Mouse (Mus musculus) intestine, embryonic 14.5 days (tissue): ENCODE measurements around the gene Spo11. TPM values are rescaled to one million over a fixed set of nuclear protein-coding genes. Genes with fewer than 3 reads are reported as not detected.

ENCODE experiments used
- ATAC-seq: fragments of 200-750 bp; cut with Nextera tagmentation; replicated peaks from 2 replicates; pipeline ENCODE4 v1.8.0; 2017; ENCODE audit warnings: low read depth, moderate number of reproducible peaks, moderate TSS enrichment, moderate library complexity; ENCODE audit not compliant: low FRiP score, low TSS enrichment
- DNase-seq: peaks from one replicate; pipeline ENCODE4 v3.0.0-alpha.2; 2018; ENCODE audit warnings: low spot score
- H3K27ac ChIP-seq: fragments of 300-500 bp; sonication (generic); 2 replicates; pipeline ENCODE4 v1.5.1; 2014; ENCODE audit warnings: low read depth, mild to moderate bottlenecking, control low read depth
- H3K27me3 ChIP-seq: fragments of 300-500 bp; sonication (generic); replicated peaks from 2 replicates; pipeline ENCODE4 v1.6.1; 2014; ENCODE audit warnings: low read length, control low read depth; ENCODE audit not compliant: control insufficient read depth, insufficient read depth
- H3K36me3 ChIP-seq: fragments of 300-500 bp; sonication (generic); 2 replicates; pipeline ENCODE4 v1.6.1; 2014; ENCODE audit warnings: low read length, control low read depth; ENCODE audit not compliant: control insufficient read depth, insufficient read depth
- H3K4me1 ChIP-seq: fragments of 300-500 bp; sonication (generic); replicated peaks from 2 replicates; pipeline ENCODE4 v1.6.1; 2014; ENCODE audit warnings: low read length, control low read depth, mixed read lengths; ENCODE audit not compliant: control insufficient read depth, insufficient read depth
- H3K4me2 ChIP-seq: fragments of 300-500 bp; sonication (generic); 2 replicates; pipeline ENCODE4 v1.6.1; 2014; ENCODE audit warnings: low read length
- H3K4me3 ChIP-seq: fragments of 300-500 bp; sonication (generic); 2 replicates; pipeline ENCODE4 v1.5.1; 2014; ENCODE audit warnings: low read depth, low read length, control low read depth, mixed read lengths
- H3K9ac ChIP-seq: fragments of 300-500 bp; sonication (generic); 2 replicates; pipeline ENCODE4 v1.6.1; 2014; ENCODE audit warnings: mild to moderate bottlenecking, low read length
- H3K9me3 ChIP-seq: fragments of 300-500 bp; sonication (generic); 2 replicates; pipeline ENCODE4 v1.6.1; 2016; ENCODE audit warnings: low read length, control low read depth; ENCODE audit not compliant: control insufficient read depth
- WGBS: fragments of 180-500 bp; shearing (Covaris S2); extraction: QIAGEN DNeasy Blood & Tissue Kit; methylation state at CpG from one replicate; pipeline ENCODE4 v1.1.7; 2014; 5-methylcytosine and 5-hydroxymethylcytosine counted together
- polyA plus RNA-seq: library from polyadenylated mRNA; unstranded; fragments of >200 nt; fragmentation: Nextera tagmentation; extraction: Ambion mirVana; gene quantifications from 2 replicates; pipeline ENCODE4 v1.2.1, GENCODE M21; 2014

Spo11 gene
- polyA plus RNA-seq, 1 experiment from 2014 or later: not detected

- peaks cover 56% of the 10 kb centered on the region for H3K4me1 ChIP-seq
- no peak overlapping the region for H3K9ac ChIP-seq
- peaks cover 12% of the 10 kb centered on the region for H3K27me3 ChIP-seq
- no peaks in the 10 kb centered on the region for H3K36me3 ChIP-seq
- peak overlapping the region; percentile 74 for H3K4me2 ChIP-seq
- DNase-seq (no peak), ATAC-seq (no peak)
- H3K27ac ChIP-seq: no peak overlapping the region
- 70% methylated on average over 5 of the region's 5 CpGs for WGBS
- H3K9me3 ChIP-seq: no peaks in the 10 kb centered on the region
- no peak overlapping the region for H3K4me3 ChIP-seq
Observed at GRCm38 (mm10) chr2:172936844-172937243, 40.7 kb upstream of the Spo11 start.

- H3K9me3 ChIP-seq: no peaks in the 10 kb centered on the region
- ATAC-seq: no peak
- WGBS: 54% methylated on average over 12 of the region's 12 CpGs
- no peak overlapping the region for H3K9ac ChIP-seq
- peak overlapping the region; percentile 74 for H3K4me2 ChIP-seq
- peak overlapping the region; percentile 60; the same call in 1 of the 2 replicates for H3K4me3 ChIP-seq
- no peak overlapping the region for H3K27ac ChIP-seq
- DNase-seq: no peak
- no peaks in the 10 kb centered on the region for H3K36me3 ChIP-seq
- peaks cover 52% of the 10 kb centered on the region for H3K4me1 ChIP-seq
- peaks cover 12% of the 10 kb centered on the region for H3K27me3 ChIP-seq
Observed at GRCm38 (mm10) chr2:172937326-172938190, 39.9 kb upstream of the Spo11 start.

DNA sequence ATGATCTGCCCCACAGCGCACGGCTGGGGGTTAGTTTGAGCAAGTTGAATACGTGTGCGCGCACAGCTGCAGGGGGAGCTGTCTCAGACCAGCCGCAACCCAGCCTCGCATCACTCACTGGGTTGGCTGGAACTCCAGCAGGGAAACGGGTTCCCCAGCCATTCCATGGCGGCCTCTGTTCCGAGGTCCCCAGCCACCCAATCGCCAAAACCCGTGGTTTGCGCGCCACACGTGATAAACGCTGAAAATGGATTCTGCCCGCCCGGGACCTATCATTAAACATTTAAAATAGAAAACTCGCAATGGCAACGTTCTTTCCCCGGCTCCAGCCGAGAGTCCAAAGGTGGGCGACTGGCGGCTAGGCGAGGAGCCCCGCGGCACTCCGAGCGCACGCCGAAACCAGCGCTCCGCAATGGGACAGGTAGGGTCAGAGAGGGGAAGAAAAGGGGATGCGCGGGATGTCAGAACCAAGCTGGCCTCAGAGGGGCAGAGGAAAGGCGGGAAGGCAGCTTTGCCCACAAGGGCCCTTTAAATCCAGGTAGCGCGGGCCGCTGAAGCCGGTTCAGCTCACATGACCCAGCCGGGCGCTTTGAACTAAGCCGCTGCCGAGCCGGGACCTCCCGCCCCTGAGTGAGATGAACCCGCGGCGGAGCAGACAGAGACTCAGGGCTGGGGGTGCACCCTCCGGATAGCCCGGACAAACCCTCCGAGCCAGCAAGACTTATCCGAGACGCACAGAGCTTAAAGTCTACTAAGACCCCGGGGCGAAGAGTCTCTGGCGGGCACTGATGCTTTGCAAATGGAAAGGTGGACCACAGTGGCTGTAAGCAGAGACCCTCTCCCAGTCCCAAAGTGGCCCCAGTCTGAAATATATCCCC, 38.5 kb upstream of the Spo11 start:
- H3K4me1 ChIP-seq: peaks cover 43% of the 10 kb centered on the region
- WGBS: under 1% methylated on average over 57 of the region's 57 CpGs
- DNase-seq: peak; percentile 83
- no peaks in the 10 kb centered on the region for H3K9me3 ChIP-seq
- H3K27ac ChIP-seq: peak overlapping the region; percentile 60
- H3K4me2 ChIP-seq: peak overlapping the region; percentile 74
- H3K36me3 ChIP-seq: no peaks in the 10 kb centered on the region
- H3K4me3 ChIP-seq: peak overlapping the region; percentile 60
- H3K27me3 ChIP-seq: peaks cover 12% of the 10 kb centered on the region
- peak overlapping the region; percentile 57 for H3K9ac ChIP-seq
- no peak; the same call in 1 of the 2 replicates for ATAC-seq

GRCm38 (mm10) chr2:172939639-172940002, 37.9 kb upstream of the Spo11 start:
- Histone ChIP-seq H3K27me3 (peaks cover 12% of the 10 kb centered on the region), H3K27ac (peak overlapping the region; percentile 75), H3K9me3 (no peaks in the 10 kb centered on the region), H3K4me2 (peak overlapping the region; percentile 74), H3K4me1 (peaks cover 37% of the 10 kb centered on the region), H3K9ac (peak overlapping the region; percentile 57), H3K4me3 (peak overlapping the region; percentile 60), H3K36me3 (no peaks in the 10 kb centered on the region)
- under 1% methylated on average over 25 of the region's 26 CpGs for WGBS
- DNase-seq (peak; percentile 83), ATAC-seq (peak; percentile 12)

- peak; percentile 77 for ATAC-seq
Observed at GRCm38 (mm10) chr2:172940003-172940798, 37.3 kb upstream of the Spo11 start, which contains the start of gene Bmp7. Bmp7 (minus strand) TSS chr2:172940321.

DNA sequence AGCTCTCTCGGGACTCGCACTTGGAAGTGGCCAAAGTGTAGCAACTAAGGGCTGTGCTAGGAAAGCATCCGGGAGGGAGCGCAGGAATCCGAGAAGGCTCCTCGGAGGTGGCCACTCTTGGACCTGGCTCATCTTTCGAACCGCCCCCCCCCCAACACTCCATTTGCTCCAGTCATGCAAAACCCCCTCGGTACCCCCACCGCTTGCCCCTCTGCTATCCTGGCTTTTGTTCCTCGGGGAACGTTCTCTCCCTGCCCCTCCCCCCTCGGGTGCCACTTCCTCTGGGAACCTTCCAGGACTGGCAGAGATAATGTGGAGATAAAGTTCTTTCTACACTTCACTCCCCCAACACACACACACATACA, 36.7 kb upstream of the Spo11 start:
- Histone ChIP-seq H3K27ac (peak overlapping the region; percentile 75), H3K4me2 (peak overlapping the region; percentile 74), H3K9ac (no peak overlapping the region), H3K36me3 (no peaks in the 10 kb centered on the region), H3K4me1 (peaks cover 25% of the 10 kb centered on the region), H3K4me3 (peak overlapping the region; percentile 60), H3K9me3 (no peaks in the 10 kb centered on the region), H3K27me3 (peaks cover 12% of the 10 kb centered on the region)
- ATAC-seq (no peak), DNase-seq (no peak)
- 0% methylated on average over 12 of the region's 13 CpGs for WGBS

More at GRCm38 (mm10) chr2:172940003-172940798, 37.3 kb upstream of the Spo11 start, which contains the start of gene Bmp7:
- Histone ChIP-seq H3K9ac (peak within 1 kb of the TSS; percentile 57), H3K4me2 (peak within 1 kb of the TSS; percentile 74), H3K36me3 (no peaks in the 10 kb centered on the region), H3K9me3 (no peaks in the 10 kb centered on the region), H3K4me3 (peak within 1 kb of the TSS; percentile 60), H3K4me1 (peaks cover 31% of the 10 kb centered on the region), H3K27ac (peak within 1 kb of the TSS; percentile 75), H3K27me3 (peaks cover 12% of the 10 kb centered on the region)
- DNase-seq: peak; percentile 91
- under 1% methylated on average over 80 of the region's 82 CpGs for WGBS

- no peaks in the 10 kb centered on the region for H3K27me3 ChIP-seq
- no peaks in the 10 kb centered on the region for H3K9me3 ChIP-seq
- no peak for DNase-seq
- no peak overlapping the region for H3K4me3 ChIP-seq
- no peak overlapping the region for H3K27ac ChIP-seq
- no peak for ATAC-seq
- no peaks in the 10 kb centered on the region for H3K36me3 ChIP-seq
- 31% methylated on average over 5 of the region's 5 CpGs for WGBS
- H3K9ac ChIP-seq: no peak overlapping the region
- peaks cover 10% of the 10 kb centered on the region; the same call in 1 of the 2 replicates for H3K4me1 ChIP-seq
- no peak overlapping the region for H3K4me2 ChIP-seq
Observed at GRCm38 (mm10) chr2:172949051-172949450, 28.4 kb upstream of the Spo11 start.
